Mouse (Mus musculus) kidney, embryonic 16.5 days (tissue): ENCODE results near the gene Zfp36l1. TPM values are rescaled to one million over a fixed set of nuclear protein-coding genes. Genes with fewer than 3 reads are reported as not detected.

Experiments used
- ATAC-seq: fragments of 200-750 bp; cut with Nextera tagmentation; 2 replicates; pipeline ENCODE4 v1.8.0; 2017; ENCODE audit warnings: moderate TSS enrichment; ENCODE audit not compliant: low FRiP score, low TSS enrichment
- H3K27ac ChIP-seq: fragments of 300-500 bp; sonication (generic); 2 replicates; pipeline ENCODE4 v1.5.1; 2014; ENCODE audit warnings: low read length
- H3K27me3 ChIP-seq: fragments of 300-500 bp; sonication (generic); 2 replicates; pipeline ENCODE4 v1.6.1; 2014; ENCODE audit warnings: low read length, control low read depth, mixed read lengths; ENCODE audit not compliant: insufficient read depth
- H3K36me3 ChIP-seq: fragments of 300-500 bp; sonication (generic); 2 replicates; pipeline ENCODE4 v1.6.1; 2014; ENCODE audit warnings: low read length, control low read depth, mixed read lengths; ENCODE audit not compliant: insufficient read depth
- H3K4me1 ChIP-seq: fragments of 300-500 bp; sonication (generic); 2 replicates; pipeline ENCODE4 v1.6.1; 2014; ENCODE audit warnings: low read length, control low read depth, mixed read lengths; ENCODE audit not compliant: insufficient read depth
- H3K4me2 ChIP-seq: fragments of 300-500 bp; sonication (generic); replicated peaks from 2 replicates; pipeline ENCODE4 v1.6.1; 2014; ENCODE audit warnings: low read depth, low read length
- H3K4me3 ChIP-seq: fragments of 300-500 bp; sonication (generic); 2 replicates; pipeline ENCODE4 v1.5.1; 2014; ENCODE audit warnings: mild to moderate bottlenecking, low read length
- H3K9ac ChIP-seq: fragments of 300-500 bp; sonication (generic); replicated peaks from 2 replicates; pipeline ENCODE4 v1.6.1; 2014; ENCODE audit warnings: low read length
- H3K9me3 ChIP-seq: fragments of 300-500 bp; sonication (generic); 2 replicates; pipeline ENCODE4 v1.6.1; 2016; ENCODE audit warnings: low read length, control low read depth
- WGBS: fragments of 180-500 bp; shearing (Covaris S2); extraction: QIAGEN DNeasy Blood & Tissue Kit; methylation state at CpG from one replicate; pipeline ENCODE4 v1.1.7; 2014; 5-methylcytosine and 5-hydroxymethylcytosine counted together
- polyA plus RNA-seq: library from polyadenylated mRNA; unstranded; fragments of >200 nt; fragmentation: Nextera tagmentation; extraction: Ambion mirVana; gene quantifications from 2 replicates; pipeline ENCODE4 v1.2.1, GENCODE M21; 2015

Zfp36l1 gene
- polyA plus RNA-seq, 1 experiment from 2014 or later = 130 TPM

- no peaks in the 10 kb centered on the region for H3K36me3 ChIP-seq
- H3K27ac ChIP-seq = no peak overlapping the region; the same call in 1 of the 2 replicates
- no peak overlapping the region for H3K4me2 ChIP-seq
- H3K27me3 ChIP-seq = no peaks in the 10 kb centered on the region
- H3K9me3 ChIP-seq = no peaks in the 10 kb centered on the region
- WGBS = 86% methylated on average over 1 of the region's 1 CpGs
- H3K4me3 ChIP-seq = no peak overlapping the region
- H3K4me1 ChIP-seq = peaks cover 27% of the 10 kb centered on the region
- no peak for ATAC-seq
- H3K9ac ChIP-seq = no peak overlapping the region
Observed at GRCm38 (mm10) chr12:80098825-80099224, 14.0 kb downstream of the Zfp36l1 start.

DNA sequence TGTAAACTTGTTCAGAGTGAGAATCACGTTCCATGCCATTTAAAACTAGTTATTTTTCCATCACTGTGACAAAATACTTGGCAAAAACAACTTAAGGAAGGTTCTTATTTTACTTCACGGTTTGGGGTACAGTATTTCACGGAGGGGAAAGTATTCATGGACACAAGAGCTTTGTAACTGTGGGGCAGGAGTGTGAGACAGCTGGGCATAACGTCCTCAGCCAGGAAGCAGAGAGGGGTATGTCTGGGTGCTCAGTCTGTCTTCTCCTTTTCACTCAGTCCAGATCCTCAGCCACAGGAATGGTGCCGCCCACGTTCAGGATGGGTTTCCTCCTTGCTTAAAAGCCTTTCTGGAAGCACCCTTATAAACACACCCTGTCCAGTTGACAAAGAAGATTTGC lies 16.1 kb downstream of the Zfp36l1 start:
- H3K9me3 ChIP-seq = no peaks in the 10 kb centered on the region
- no peak overlapping the region for H3K4me3 ChIP-seq
- no peak for ATAC-seq
- H3K36me3 ChIP-seq = no peaks in the 10 kb centered on the region
- no peak overlapping the region for H3K4me2 ChIP-seq
- H3K27ac ChIP-seq = no peak overlapping the region
- H3K9ac ChIP-seq = no peak overlapping the region
- H3K27me3 ChIP-seq = no peaks in the 10 kb centered on the region
- WGBS = 81% methylated on average over 6 of the region's 6 CpGs
- H3K4me1 ChIP-seq = peaks cover 22% of the 10 kb centered on the region

- ATAC-seq = no peak
- Histone ChIP-seq H3K9me3 (no peaks in the 10 kb centered on the region), H3K36me3 (no peaks in the 10 kb centered on the region), H3K4me2 (no peak overlapping the region), H3K27me3 (no peaks in the 10 kb centered on the region), H3K9ac (no peak overlapping the region), H3K4me3 (no peak overlapping the region), H3K4me1 (peaks cover 38% of the 10 kb centered on the region), H3K27ac (no peak overlapping the region)
Observed at GRCm38 (mm10) chr12:80092787-80093186, 20.0 kb downstream of the Zfp36l1 start.

DNA sequence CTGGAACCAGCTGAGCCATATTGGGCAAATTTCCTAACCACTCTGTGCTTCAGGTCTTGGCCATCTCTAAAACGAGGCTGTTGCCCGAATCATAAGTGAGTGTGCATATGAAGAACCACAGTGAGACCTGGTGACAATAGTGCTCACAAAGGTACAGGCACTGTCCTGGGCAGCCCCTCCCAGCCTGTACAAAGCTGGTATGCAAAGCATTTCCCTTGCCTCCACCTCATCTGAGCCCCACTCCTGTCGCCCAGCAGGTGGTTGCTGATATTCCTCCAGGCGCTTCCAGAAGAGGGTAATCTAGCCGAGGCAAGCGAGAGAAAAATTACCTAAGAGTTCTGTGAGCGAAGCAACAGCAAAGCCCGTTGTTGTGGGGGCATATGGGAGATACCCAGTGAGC lies 21.7 kb downstream of the Zfp36l1 start:
- ATAC-seq = peak; percentile 77; the same call in 1 of the 2 replicates
- no peaks in the 10 kb centered on the region for H3K36me3 ChIP-seq
- peaks cover 38% of the 10 kb centered on the region for H3K4me1 ChIP-seq
- H3K27me3 ChIP-seq = no peaks in the 10 kb centered on the region
- 33% methylated on average over 8 of the region's 8 CpGs for WGBS
- H3K9me3 ChIP-seq = no peaks in the 10 kb centered on the region
- H3K4me2 ChIP-seq = 0 out of 2 replicates have a peak overlapping the region, but pooled peaks have one; percentile 8
- peak overlapping the region; percentile 80 for H3K27ac ChIP-seq
- H3K4me3 ChIP-seq = no peak overlapping the region
- H3K9ac ChIP-seq = peak overlapping the region; percentile 45; the same call in 1 of the 2 replicates

DNA sequence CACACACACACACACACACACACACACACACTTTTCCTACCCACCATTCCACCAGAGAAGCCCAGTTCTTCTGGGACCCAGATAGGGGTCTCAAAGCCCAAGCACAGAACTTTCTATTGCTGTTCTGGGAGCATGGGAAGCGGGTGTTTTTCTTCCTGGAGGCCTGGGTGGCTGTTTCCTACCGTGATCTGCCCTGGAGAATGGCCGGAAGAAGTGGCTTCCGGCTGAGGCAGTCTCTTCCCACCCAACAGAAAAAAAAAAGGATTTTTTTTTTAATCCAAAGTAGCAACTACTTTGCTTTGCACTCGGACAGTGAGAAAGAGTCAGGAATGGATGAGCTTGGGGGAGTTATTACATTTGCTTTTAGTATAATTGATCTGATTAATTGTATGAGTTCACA lies 22.3 kb downstream of the Zfp36l1 start:
- Histone ChIP-seq H3K9me3 (no peaks in the 10 kb centered on the region), H3K4me2 (peak overlapping the region; percentile 15; the same call in 1 of the 2 replicates), H3K4me3 (no peak overlapping the region), H3K4me1 (peaks cover 38% of the 10 kb centered on the region), H3K36me3 (no peaks in the 10 kb centered on the region), H3K27ac (peak overlapping the region; percentile 80), H3K27me3 (no peaks in the 10 kb centered on the region), H3K9ac (no peak overlapping the region)
- no peak for ATAC-seq
- 48% methylated on average over 5 of the region's 5 CpGs for WGBS

DNA sequence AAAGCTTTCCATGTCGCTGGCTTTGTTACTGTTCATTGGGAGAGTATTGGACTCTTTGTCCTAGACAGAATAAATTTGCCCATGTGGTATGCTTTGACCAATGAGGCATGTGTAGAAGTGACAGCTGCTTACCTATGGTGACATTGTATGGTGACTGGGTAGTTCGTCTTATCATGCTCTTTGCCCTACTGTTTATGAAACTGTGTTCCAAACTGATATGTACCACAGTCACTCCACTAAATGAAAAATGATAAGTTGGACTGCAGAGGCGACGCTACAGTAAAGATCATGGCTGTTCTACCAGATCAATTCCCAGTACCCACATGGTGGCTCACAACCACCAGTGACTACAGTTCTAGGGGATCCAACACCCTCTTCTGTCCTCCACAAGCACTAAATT lies 24.7 kb downstream of the Zfp36l1 start:
- H3K36me3 ChIP-seq = no peaks in the 10 kb centered on the region
- no peak overlapping the region for H3K4me2 ChIP-seq
- H3K9ac ChIP-seq = no peak overlapping the region
- H3K9me3 ChIP-seq = no peaks in the 10 kb centered on the region
- no peak overlapping the region for H3K4me3 ChIP-seq
- 82% methylated on average over 4 of the region's 4 CpGs for WGBS
- no peak overlapping the region for H3K27ac ChIP-seq
- no peak for ATAC-seq
- no peaks in the 10 kb centered on the region for H3K27me3 ChIP-seq
- H3K4me1 ChIP-seq = peaks cover 54% of the 10 kb centered on the region

GRCm38 (mm10) chr12:80084446-80085112 lies 28.2 kb downstream of the Zfp36l1 start:
- Histone ChIP-seq H3K9me3 (no peaks in the 10 kb centered on the region), H3K9ac (no peak overlapping the region), H3K4me1 (peaks cover 44% of the 10 kb centered on the region), H3K27me3 (no peaks in the 10 kb centered on the region), H3K27ac (peak overlapping the region; percentile 91), H3K4me2 (no peak overlapping the region), H3K36me3 (no peaks in the 10 kb centered on the region), H3K4me3 (no peak overlapping the region)
- ATAC-seq = peak; percentile 19; the same call in 1 of the 2 replicates
- WGBS = 24% methylated on average over 7 of the region's 7 CpGs

DNA sequence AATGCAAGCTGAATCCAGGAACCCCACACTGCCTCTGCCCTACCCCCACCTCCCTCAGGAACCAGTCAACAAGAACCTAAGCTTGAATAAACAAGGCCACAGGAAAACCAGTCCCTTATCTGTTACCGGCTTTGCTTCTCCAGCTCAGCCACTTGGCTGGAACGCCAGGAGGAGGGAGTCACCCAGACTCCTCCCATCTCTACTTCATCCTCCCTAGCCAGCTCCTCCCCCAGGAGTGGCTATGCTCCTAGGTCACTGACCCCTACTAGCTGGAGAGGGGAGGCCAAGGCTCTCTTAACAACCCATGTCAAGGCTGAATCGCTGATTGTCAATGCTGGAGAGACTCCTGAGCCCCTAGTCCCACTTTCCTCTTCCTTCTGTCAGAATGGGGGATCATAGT lies 28.9 kb downstream of the Zfp36l1 start:
- H3K36me3 ChIP-seq = no peaks in the 10 kb centered on the region
- H3K27me3 ChIP-seq = no peaks in the 10 kb centered on the region
- 3% methylated on average over 3 of the region's 3 CpGs for WGBS
- H3K4me2 ChIP-seq = no peak overlapping the region
- peak; percentile 87 for ATAC-seq
- H3K9ac ChIP-seq = peak overlapping the region; percentile 18
- no peaks in the 10 kb centered on the region for H3K9me3 ChIP-seq
- H3K4me1 ChIP-seq = peaks cover 42% of the 10 kb centered on the region
- no peak overlapping the region for H3K4me3 ChIP-seq
- H3K27ac ChIP-seq = peak overlapping the region; percentile 91

DNA sequence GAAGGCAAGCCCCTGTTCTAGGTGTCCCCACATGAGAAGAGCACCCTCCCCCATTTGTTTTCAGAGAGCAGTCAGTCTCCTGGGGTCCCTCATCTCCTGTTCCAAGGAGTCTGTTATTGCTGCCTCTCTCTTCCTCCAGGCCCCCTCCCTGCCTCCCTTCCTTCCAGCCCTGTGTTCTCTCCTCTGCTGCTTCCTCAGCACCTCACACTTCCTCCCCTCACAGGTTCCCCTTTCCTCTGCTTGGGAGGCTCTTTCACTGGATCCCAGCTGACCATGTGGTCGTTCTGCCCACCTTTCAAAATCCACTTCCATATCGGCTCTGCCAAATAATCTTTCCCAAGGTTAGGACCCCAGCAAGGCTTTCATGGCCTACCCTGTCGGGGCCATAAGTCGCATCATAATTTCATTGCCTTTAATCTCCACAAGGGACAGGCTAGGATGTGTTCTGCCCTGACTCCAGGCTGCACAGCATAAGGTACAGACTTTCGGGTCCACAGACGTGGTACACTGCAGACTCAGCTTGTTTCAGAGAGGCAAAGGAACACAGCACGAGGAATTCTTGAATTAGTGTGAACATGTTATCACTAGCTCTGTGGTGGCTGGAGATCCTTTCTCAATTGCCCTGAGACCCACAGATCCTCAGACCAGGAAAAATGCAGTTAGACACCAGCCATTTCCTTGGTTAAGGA lies 29.5 kb downstream of the Zfp36l1 start:
- ATAC-seq = peak; percentile 28
- Histone ChIP-seq H3K4me3 (no peak overlapping the region), H3K9ac (peak overlapping the region; percentile 19), H3K4me2 (no peak overlapping the region), H3K4me1 (peaks cover 42% of the 10 kb centered on the region), H3K9me3 (no peaks in the 10 kb centered on the region), H3K27ac (peak overlapping the region; percentile 91), H3K27me3 (no peaks in the 10 kb centered on the region), H3K36me3 (no peaks in the 10 kb centered on the region)
- whole genome bisulfite sequencing = 31% methylated on average over 7 of the region's 7 CpGs

GRCm38 (mm10) chr12:80082730-80083129 lies 30.1 kb downstream of the Zfp36l1 start:
- no peak for ATAC-seq
- 86% methylated on average over 4 of the region's 4 CpGs for WGBS
- H3K4me2 ChIP-seq = no peak overlapping the region
- no peak overlapping the region for H3K4me3 ChIP-seq
- no peaks in the 10 kb centered on the region for H3K9me3 ChIP-seq
- H3K27ac ChIP-seq = peak overlapping the region; percentile 91
- H3K9ac ChIP-seq = no peak overlapping the region
- H3K27me3 ChIP-seq = no peaks in the 10 kb centered on the region
- H3K36me3 ChIP-seq = no peaks in the 10 kb centered on the region
- peaks cover 42% of the 10 kb centered on the region for H3K4me1 ChIP-seq
